Mouse (Mus musculus) limb, embryonic 10.5 days (tissue): ENCODE measurements around the gene Xpnpep1. TPM values are rescaled to one million over a fixed set of nuclear protein-coding genes. Genes with fewer than 3 reads are reported as not detected.

Experiments
- DNase-seq: peaks from one replicate; pipeline ENCODE4 v3.0.0-alpha.2; 2017; ENCODE audit warnings: low spot score
- H3K27ac ChIP-seq: fragments of 300-500 bp; sonication (generic); 2 replicates; pipeline ENCODE4 v1.5.1; 2016; ENCODE audit warnings: mild to moderate bottlenecking
- H3K27me3 ChIP-seq: fragments of 300-500 bp; sonication (generic); 2 replicates; pipeline ENCODE4 v1.6.1; 2016; ENCODE audit warnings: low read depth, mild to moderate bottlenecking; ENCODE audit not compliant: poor library complexity, severe bottlenecking
- H3K36me3 ChIP-seq: fragments of 300-500 bp; sonication (generic); 2 replicates; pipeline ENCODE4 v1.6.1; 2016; ENCODE audit warnings: mild to moderate bottlenecking, moderate library complexity
- H3K4me1 ChIP-seq: fragments of 300-500 bp; sonication (generic); 2 replicates; pipeline ENCODE4 v1.6.1; 2016
- H3K4me3 ChIP-seq: fragments of 300-500 bp; sonication (generic); 2 replicates; pipeline ENCODE4 v1.5.1; 2016; ENCODE audit warnings: mild to moderate bottlenecking, moderate library complexity
- H3K9me3 ChIP-seq: fragments of 300-500 bp; sonication (generic); replicated peaks from 2 replicates; pipeline ENCODE4 v1.6.1; 2016; ENCODE audit warnings: mild to moderate bottlenecking
- WGBS: fragments of 180-500 bp; shearing (Covaris S2); methylation state at CpG from one replicate; pipeline ENCODE4 v1.1.7; 2016; 5-methylcytosine and 5-hydroxymethylcytosine counted together
- polyA plus RNA-seq: library from polyadenylated mRNA; unstranded; fragments of >200 nt; fragmentation: Nextera tagmentation; extraction: Ambion mirVana; gene quantifications from 2 replicates; pipeline ENCODE4 v1.2.1, GENCODE M21; 2016

The Xpnpep1 gene
- polyA plus RNA-seq, 1 experiment from 2014 or later, result 152 TPM

- H3K9me3 ChIP-seq, result no peaks in the 10 kb centered on the region
- H3K27me3 ChIP-seq, result no peaks in the 10 kb centered on the region
- 81% methylated on average over 13 of the region's 13 CpGs for WGBS
- peaks cover 65% of the 10 kb centered on the region for H3K36me3 ChIP-seq
- peak; percentile 50 for DNase-seq
- H3K4me1 ChIP-seq, result peaks cover 9% of the 10 kb centered on the region; the same call in 1 of the 2 replicates
- H3K4me3 ChIP-seq, result no peak overlapping the region
- H3K27ac ChIP-seq, result no peak overlapping the region
Observed at GRCm38 (mm10) chr19:53019716-53020463, 20.1 kb downstream of the Xpnpep1 start.

DNA sequence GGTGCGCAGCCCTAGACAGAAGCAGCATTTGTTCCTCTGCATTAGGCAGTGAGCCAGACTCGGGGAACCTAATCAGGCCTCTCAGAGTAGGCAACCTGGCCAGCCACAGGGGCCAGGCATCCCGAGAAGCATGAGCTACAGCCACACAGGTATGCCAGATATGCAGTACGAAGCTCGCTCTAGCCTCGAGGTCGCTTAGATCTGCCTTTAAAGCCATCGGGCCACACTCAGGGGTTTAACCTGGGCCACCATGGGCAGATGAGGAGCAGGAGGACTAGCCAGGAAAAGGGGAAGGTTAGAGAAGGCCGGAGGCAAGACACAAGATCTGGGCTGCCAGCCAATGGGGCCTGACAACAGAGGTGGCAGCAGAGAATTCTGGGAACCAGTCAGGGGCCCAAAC is 22.1 kb downstream of the Xpnpep1 start:
- Histone ChIP-seq H3K27ac (no peak overlapping the region), H3K27me3 (no peaks in the 10 kb centered on the region), H3K36me3 (peaks cover 54% of the 10 kb centered on the region), H3K4me3 (no peak overlapping the region), H3K4me1 (peaks cover 9% of the 10 kb centered on the region; the same call in 1 of the 2 replicates), H3K9me3 (no peaks in the 10 kb centered on the region)
- 88% methylated on average over 9 of the region's 9 CpGs for WGBS
- no peak for DNase-seq

- peaks cover 9% of the 10 kb centered on the region; the same call in 1 of the 2 replicates for H3K4me1 ChIP-seq
- peaks cover 54% of the 10 kb centered on the region for H3K36me3 ChIP-seq
Observed at GRCm38 (mm10) chr19:53017248-53017647, 22.8 kb downstream of the Xpnpep1 start.

GRCm38 (mm10) chr19:53014910-53015710 is 24.9 kb downstream of the Xpnpep1 start:
- peaks cover 65% of the 10 kb centered on the region for H3K36me3 ChIP-seq
- no peaks in the 10 kb centered on the region for H3K27me3 ChIP-seq
- H3K27ac ChIP-seq, result no peak overlapping the region
- no peaks in the 10 kb centered on the region for H3K9me3 ChIP-seq
- no peak overlapping the region for H3K4me3 ChIP-seq
- WGBS, result 73% methylated on average over 21 of the region's 21 CpGs
- DNase-seq, result no peak
- H3K4me1 ChIP-seq, result peaks cover 3% of the 10 kb centered on the region; the same call in 1 of the 2 replicates

More at GRCm38 (mm10) chr19:53017248-53017647, 22.8 kb downstream of the Xpnpep1 start:
- DNase-seq, result no peak
- Histone ChIP-seq H3K27ac (no peak overlapping the region), H3K27me3 (no peaks in the 10 kb centered on the region), H3K4me3 (no peak overlapping the region), H3K9me3 (no peaks in the 10 kb centered on the region)
- WGBS, result 88% methylated on average over 11 of the region's 11 CpGs

- H3K27me3 ChIP-seq, result no peaks in the 10 kb centered on the region
- no peak for DNase-seq
- peaks cover 4% of the 10 kb centered on the region; the same call in 1 of the 2 replicates for H3K4me1 ChIP-seq
- WGBS, result 94% methylated on average over 3 of the region's 3 CpGs
- peaks cover 69% of the 10 kb centered on the region for H3K36me3 ChIP-seq
- H3K4me3 ChIP-seq, result no peak overlapping the region
- H3K27ac ChIP-seq, result no peak overlapping the region
- H3K9me3 ChIP-seq, result no peaks in the 10 kb centered on the region
Observed at GRCm38 (mm10) chr19:53013744-53014143, 26.3 kb downstream of the Xpnpep1 start.

DNA sequence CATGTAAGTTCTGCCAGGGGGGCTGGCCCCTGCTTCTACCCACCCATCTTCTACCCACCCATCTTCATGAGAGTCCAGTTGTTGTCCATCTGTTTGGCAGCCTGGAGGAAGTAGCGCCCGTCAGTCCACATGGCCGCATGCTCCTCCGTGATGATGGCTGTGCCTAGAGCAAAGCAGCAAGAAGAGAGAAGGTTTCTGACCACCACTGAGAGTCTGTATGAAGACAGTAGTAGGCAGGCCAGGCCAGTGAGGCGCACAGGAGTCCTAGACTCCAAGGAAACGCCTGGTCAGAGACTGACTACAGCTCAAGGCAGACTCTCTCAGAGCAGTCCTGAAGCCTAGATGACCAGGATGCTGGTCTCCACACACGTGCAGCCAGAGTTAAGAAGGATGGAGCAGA is 26.7 kb downstream of the Xpnpep1 start:
- no peak for DNase-seq
- no peak overlapping the region for H3K27ac ChIP-seq
- peaks cover 70% of the 10 kb centered on the region for H3K36me3 ChIP-seq
- 90% methylated on average over 7 of the region's 7 CpGs for WGBS
- H3K4me1 ChIP-seq, result peaks cover 8% of the 10 kb centered on the region; the same call in 1 of the 2 replicates
- H3K9me3 ChIP-seq, result no peaks in the 10 kb centered on the region
- no peaks in the 10 kb centered on the region for H3K27me3 ChIP-seq
- H3K4me3 ChIP-seq, result no peak overlapping the region

DNA sequence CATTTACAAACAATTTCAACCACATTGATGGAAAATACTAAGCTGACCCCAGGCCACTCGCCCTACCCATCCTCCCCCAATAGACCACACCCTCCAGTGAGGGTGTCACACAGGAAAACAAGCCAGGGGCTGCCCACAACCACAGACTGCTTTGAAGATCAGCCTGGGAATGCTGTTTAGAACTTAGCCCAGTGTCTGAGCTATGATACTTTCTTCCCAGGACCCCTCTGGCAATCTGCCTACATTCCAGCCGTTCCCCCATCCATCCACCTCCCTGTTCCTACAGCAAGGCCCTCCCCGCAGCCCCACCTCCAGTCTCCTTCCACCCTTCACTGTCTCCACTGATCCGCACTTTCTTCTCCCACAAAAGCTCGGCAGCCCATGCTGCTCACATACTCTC is 29.1 kb downstream of the Xpnpep1 start:
- Histone ChIP-seq H3K36me3 (peaks cover 74% of the 10 kb centered on the region), H3K9me3 (no peaks in the 10 kb centered on the region), H3K4me1 (peaks cover 11% of the 10 kb centered on the region; the same call in 1 of the 2 replicates), H3K4me3 (no peak overlapping the region), H3K27me3 (no peaks in the 10 kb centered on the region), H3K27ac (no peak overlapping the region)
- DNase-seq, result no peak
- 88% methylated on average over 5 of the region's 5 CpGs for WGBS

DNA sequence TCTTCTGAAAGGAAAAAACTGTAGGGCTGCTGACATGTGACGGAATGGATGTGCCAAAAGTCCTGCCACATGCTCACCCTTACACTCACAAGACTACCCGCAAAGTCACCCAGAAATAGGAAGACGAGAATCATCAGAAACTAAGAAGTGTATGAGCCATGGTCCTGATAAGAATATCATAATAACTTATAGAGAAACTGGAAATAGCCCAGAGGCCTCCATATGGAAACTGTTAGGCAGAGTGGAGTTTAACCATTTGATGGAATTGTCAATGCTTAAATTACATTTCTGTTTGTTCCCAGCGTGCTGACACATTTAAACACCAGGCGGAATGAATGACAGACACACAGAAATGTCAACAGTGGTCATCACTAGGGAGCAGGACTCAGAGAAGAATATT is 31.1 kb downstream of the Xpnpep1 start:
- Histone ChIP-seq H3K9me3 (no peaks in the 10 kb centered on the region), H3K27ac (no peak overlapping the region), H3K36me3 (peaks cover 90% of the 10 kb centered on the region), H3K4me3 (no peak overlapping the region), H3K27me3 (no peaks in the 10 kb centered on the region), H3K4me1 (peaks cover 8% of the 10 kb centered on the region; the same call in 1 of the 2 replicates)
- 90% methylated on average over 5 of the region's 5 CpGs for WGBS
- DNase-seq, result no peak

DNA sequence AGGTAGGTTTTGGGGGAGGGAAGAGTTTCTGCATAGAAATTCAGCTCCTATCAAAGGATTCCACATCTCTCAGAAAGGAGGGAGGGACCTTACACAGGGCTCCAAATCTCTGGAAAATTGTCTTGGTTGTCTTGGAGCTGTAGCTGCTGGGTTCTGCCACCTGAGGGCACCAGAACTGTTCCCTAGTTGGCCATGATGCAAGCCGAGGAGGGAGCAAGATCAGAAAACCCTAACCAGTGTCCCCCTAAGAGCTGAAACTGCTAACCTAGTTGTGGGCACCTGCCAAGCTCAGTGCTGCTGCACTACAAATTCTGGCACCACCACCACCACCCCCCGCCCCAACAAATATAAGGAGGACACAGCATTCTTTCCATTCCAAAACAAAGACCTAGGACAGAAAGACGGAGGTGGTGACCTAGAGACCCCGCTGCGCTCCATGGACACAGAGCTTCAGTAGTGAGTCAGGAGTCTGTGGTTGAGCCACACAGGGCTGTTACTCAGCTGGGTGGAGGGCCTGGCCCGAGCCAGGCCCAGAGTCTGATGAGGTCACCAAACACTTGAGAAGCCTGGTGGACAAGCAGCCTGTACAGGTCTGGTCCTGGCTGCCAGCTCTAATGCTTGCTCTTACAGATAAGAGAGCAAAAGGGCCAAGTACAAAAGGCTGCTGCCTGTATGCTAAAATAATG is 31.9 kb downstream of the Xpnpep1 start:
- no peak overlapping the region for H3K4me3 ChIP-seq
- H3K4me1 ChIP-seq, result peaks cover 8% of the 10 kb centered on the region; the same call in 1 of the 2 replicates
- no peaks in the 10 kb centered on the region for H3K27me3 ChIP-seq
- DNase-seq, result peak; percentile 65
- WGBS, result 70% methylated on average over 6 of the region's 6 CpGs
- no peaks in the 10 kb centered on the region for H3K9me3 ChIP-seq
- H3K36me3 ChIP-seq, result peaks cover 90% of the 10 kb centered on the region
- H3K27ac ChIP-seq, result 0 out of 2 replicates have a peak overlapping the region, but pooled peaks have one; percentile 5

DNA sequence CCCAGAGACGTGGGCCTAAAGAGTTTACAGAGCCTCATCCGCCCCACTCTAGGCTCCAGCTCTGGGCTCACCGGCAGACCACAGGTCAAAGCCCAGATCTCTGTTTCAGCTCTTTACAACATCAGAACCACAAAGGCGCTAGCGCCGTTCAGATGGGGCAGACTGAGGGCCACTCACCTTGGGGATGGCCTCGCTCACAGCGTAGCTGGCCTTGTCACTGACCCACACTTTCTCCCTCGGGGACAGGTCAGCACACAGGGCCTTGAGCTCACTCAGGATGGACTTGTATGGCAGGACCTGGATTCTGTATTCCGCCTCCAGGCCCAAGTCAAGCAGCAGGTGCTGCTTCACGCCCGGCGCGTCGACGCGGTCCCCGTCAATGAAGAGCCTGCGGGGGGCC is 34.0 kb downstream of the Xpnpep1 start:
- no peaks in the 10 kb centered on the region for H3K9me3 ChIP-seq
- DNase-seq, result no peak
- H3K27ac ChIP-seq, result no peak overlapping the region
- peaks cover 91% of the 10 kb centered on the region for H3K36me3 ChIP-seq
- H3K27me3 ChIP-seq, result no peaks in the 10 kb centered on the region
- WGBS, result 97% methylated on average over 19 of the region's 19 CpGs
- peaks cover 8% of the 10 kb centered on the region; the same call in 1 of the 2 replicates for H3K4me1 ChIP-seq
- H3K4me3 ChIP-seq, result no peak overlapping the region

- H3K4me1 ChIP-seq, result peaks cover 10% of the 10 kb centered on the region; the same call in 1 of the 2 replicates
- H3K36me3 ChIP-seq, result peaks cover 95% of the 10 kb centered on the region
- no peaks in the 10 kb centered on the region for H3K27me3 ChIP-seq
- 95% methylated on average over 22 of the region's 22 CpGs for WGBS
- no peaks in the 10 kb centered on the region for H3K9me3 ChIP-seq
- no peak overlapping the region for H3K4me3 ChIP-seq
- no peak overlapping the region for H3K27ac ChIP-seq
- DNase-seq, result no peak
Observed at GRCm38 (mm10) chr19:53003554-53004365, 36.3 kb downstream of the Xpnpep1 start.
